Mouse (Mus musculus) midbrain, embryonic 10.5 days (tissue): ENCODE measurements around the gene Speg. TPM values are rescaled to one million over a fixed set of nuclear protein-coding genes. Genes with fewer than 3 reads are reported as not detected.

Experiments used
- DNase-seq: peaks from one replicate; pipeline ENCODE4 v3.0.0-alpha.2; 2017; ENCODE audit warnings: low spot score
- H3K27ac ChIP-seq: fragments of 300-500 bp; sonication (generic); replicated peaks from 2 replicates; pipeline ENCODE4 v1.5.1; 2016; ENCODE audit warnings: mild to moderate bottlenecking
- H3K27me3 ChIP-seq: fragments of 300-500 bp; sonication (generic); 2 replicates; pipeline ENCODE4 v1.6.1; 2016; ENCODE audit warnings: low read depth, mild to moderate bottlenecking; ENCODE audit not compliant: poor library complexity, severe bottlenecking
- H3K36me3 ChIP-seq: fragments of 300-500 bp; sonication (generic); 2 replicates; pipeline ENCODE4 v1.6.1; 2016; ENCODE audit warnings: mild to moderate bottlenecking, moderate library complexity
- H3K4me1 ChIP-seq: fragments of 300-500 bp; sonication (generic); 2 replicates; pipeline ENCODE4 v1.6.1; 2016
- H3K4me3 ChIP-seq: fragments of 300-500 bp; sonication (generic); 2 replicates; pipeline ENCODE4 v1.5.1; 2016; ENCODE audit warnings: mild to moderate bottlenecking, moderate library complexity
- H3K9me3 ChIP-seq: fragments of 300-500 bp; sonication (generic); replicated peaks from 2 replicates; pipeline ENCODE4 v1.6.1; 2016; ENCODE audit warnings: mild to moderate bottlenecking
- WGBS: fragments of 180-500 bp; shearing (Covaris S2); methylation state at CpG from one replicate; pipeline ENCODE4 v1.1.7; 2016; 5-methylcytosine and 5-hydroxymethylcytosine counted together
- polyA plus RNA-seq: library from polyadenylated mRNA; unstranded; fragments of >200 nt; fragmentation: Nextera tagmentation; extraction: Ambion mirVana; gene quantifications from 2 replicates; pipeline ENCODE4 v1.2.1, GENCODE M21; 2016

The Speg gene
- polyA plus RNA-seq, 1 experiment from 2014 or later: 26.9 TPM

DNA sequence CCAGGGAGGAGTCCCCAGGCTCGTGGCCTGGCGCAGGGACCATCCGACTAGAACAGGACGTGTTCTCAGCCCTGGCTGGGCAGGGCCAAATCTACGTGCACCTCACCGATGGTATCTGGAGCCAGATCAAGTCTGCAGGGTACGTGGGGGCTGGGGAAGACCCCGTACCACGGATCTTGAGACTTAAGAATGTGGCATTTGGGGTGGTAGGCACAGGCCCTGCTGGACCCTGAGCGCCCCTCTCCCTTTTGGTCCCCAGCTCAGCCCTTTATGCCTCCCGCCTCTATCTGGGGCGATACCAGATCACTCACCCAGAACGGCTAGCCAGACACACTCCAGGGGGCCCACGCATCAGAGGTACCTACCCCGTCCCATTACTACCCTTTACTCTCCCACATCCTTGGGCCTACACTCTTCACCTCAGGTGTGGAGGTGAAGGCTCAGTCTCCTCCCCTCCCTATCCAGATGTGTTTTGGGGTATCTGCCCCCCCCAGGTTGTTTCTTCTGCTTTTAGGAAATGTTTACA, 66.4 kb downstream of the Speg start:
- Histone ChIP-seq H3K27me3 (peaks cover 27% of the 10 kb centered on the region), H3K9me3 (no peaks in the 10 kb centered on the region), H3K36me3 (peaks cover 15% of the 10 kb centered on the region), H3K4me3 (no peak overlapping the region), H3K4me1 (peaks cover 77% of the 10 kb centered on the region), H3K27ac (peak overlapping the region; percentile 91)
- WGBS: 82% methylated on average over 15 of the region's 15 CpGs
- DNase-seq: no peak

DNA sequence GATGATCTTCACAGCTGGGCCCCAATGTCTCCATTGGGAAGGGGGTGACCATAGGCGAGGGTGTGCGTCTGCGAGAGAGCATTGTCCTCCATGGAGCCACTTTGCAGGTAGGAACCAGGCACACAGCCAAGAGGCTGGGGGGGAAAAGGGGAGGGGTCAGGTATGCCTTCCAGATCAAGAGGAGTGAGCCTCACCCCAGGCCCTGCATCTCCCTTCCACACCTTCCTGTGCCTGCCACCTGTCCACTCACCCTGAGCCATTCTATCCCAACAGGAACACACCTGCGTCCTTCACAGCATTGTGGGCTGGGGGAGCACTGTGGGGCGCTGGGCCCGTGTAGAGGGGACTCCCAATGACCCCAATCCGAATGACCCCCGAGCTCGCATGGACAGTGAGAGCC, 67.1 kb downstream of the Speg start:
- Histone ChIP-seq H3K27me3 (peaks cover 33% of the 10 kb centered on the region), H3K9me3 (no peaks in the 10 kb centered on the region), H3K4me1 (peaks cover 77% of the 10 kb centered on the region), H3K4me3 (no peak overlapping the region), H3K36me3 (peaks cover 15% of the 10 kb centered on the region), H3K27ac (peak overlapping the region; percentile 91)
- DNase-seq: no peak
- 78% methylated on average over 9 of the region's 9 CpGs for WGBS

DNA sequence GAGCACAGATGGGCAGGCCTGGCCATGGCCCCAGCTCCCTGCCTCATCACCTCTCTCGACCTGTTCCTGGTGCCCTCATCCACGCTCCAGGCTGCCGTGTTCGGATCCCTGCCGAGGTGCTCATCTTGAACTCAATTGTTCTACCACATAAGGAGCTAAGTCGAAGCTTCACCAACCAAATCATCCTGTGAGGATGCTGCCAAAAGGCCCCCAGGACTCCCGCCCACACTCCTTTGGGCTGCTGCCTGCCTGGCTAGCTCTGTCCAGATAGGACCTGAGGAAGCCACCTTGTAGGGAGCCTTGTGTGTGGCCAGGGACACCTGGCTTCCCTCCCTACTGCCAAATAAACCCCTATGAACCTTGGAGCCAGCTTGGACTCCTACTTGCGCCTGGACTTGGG, 67.7 kb downstream of the Speg start:
- Histone ChIP-seq H3K36me3 (peaks cover 15% of the 10 kb centered on the region), H3K27me3 (peaks cover 39% of the 10 kb centered on the region), H3K27ac (peak overlapping the region; percentile 91), H3K4me3 (peak overlapping the region; percentile 54), H3K9me3 (no peaks in the 10 kb centered on the region), H3K4me1 (peaks cover 82% of the 10 kb centered on the region)
- WGBS: 31% methylated on average over 8 of the region's 8 CpGs
- no peak for DNase-seq

DNA sequence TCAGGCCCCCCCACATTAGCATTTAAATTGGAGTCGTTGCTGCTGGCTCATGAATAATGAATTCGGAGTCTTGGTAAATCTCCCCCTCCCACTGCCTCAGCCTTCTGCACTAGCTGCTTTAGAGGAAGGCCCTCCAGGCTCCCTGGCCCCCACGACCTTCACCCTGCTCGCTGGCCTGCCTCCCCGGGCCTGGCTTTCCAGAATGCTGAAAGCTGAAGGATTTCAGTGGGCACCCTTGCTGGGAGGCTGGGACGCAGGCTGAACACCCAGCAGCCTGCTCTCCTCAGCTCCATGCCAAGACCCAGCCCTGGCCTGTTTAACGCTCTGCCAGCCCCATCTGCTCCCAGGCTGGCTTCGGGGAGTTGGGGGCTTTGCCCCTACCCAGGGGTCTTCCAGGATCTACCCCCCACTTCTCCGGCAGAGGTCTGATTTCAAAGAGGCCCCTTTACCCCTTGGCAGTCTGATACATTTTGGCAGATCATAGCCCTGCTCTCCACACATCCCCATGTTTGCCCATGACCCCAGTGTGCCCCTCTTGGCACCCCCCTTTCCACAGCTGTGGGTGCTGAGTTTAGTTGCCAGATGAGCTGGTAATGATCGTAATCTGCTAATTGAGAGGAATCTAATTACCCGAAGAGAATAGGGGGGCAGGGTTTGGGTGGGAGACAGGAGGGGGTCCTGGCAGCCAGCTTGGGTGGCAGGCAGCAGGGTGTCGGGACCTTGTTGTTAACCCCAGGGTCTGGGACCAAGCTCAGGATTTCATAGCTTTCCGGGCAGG, 68.3 kb downstream of the Speg start:
- Histone ChIP-seq H3K9me3 (no peaks in the 10 kb centered on the region), H3K4me1 (peaks cover 88% of the 10 kb centered on the region), H3K36me3 (peaks cover 15% of the 10 kb centered on the region), H3K27me3 (peaks cover 46% of the 10 kb centered on the region), H3K27ac (peak overlapping the region; percentile 91), H3K4me3 (peak overlapping the region; percentile 54)
- WGBS: 24% methylated on average over 13 of the region's 13 CpGs
- DNase-seq: peak; percentile 55

DNA sequence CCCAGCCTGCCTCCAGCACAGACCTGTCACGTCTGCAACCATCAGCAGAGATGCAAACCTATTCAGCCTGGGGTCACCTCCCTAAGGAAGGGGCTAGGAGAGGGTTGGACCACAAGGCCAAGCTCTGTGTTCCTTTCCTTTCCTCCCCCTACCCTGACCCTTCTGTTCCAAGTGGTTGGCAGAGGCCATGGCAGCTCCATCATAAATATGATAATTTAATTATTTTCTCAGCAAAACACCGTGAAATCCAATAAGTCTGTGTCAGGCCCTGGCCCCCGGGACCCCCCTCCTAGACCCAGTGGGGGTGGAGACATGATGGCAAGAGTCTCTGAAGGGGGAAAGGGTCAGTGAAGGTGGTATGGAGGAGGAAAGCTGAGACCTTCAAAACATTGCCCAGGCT, 69.1 kb downstream of the Speg start:
- peaks cover 53% of the 10 kb centered on the region for H3K27me3 ChIP-seq
- H3K36me3 ChIP-seq: peaks cover 15% of the 10 kb centered on the region
- peak overlapping the region; percentile 91 for H3K27ac ChIP-seq
- peaks cover 88% of the 10 kb centered on the region for H3K4me1 ChIP-seq
- H3K4me3 ChIP-seq: peak overlapping the region; percentile 54
- H3K9me3 ChIP-seq: no peaks in the 10 kb centered on the region
- 20% methylated on average over 3 of the region's 3 CpGs for WGBS
- DNase-seq: no peak

DNA sequence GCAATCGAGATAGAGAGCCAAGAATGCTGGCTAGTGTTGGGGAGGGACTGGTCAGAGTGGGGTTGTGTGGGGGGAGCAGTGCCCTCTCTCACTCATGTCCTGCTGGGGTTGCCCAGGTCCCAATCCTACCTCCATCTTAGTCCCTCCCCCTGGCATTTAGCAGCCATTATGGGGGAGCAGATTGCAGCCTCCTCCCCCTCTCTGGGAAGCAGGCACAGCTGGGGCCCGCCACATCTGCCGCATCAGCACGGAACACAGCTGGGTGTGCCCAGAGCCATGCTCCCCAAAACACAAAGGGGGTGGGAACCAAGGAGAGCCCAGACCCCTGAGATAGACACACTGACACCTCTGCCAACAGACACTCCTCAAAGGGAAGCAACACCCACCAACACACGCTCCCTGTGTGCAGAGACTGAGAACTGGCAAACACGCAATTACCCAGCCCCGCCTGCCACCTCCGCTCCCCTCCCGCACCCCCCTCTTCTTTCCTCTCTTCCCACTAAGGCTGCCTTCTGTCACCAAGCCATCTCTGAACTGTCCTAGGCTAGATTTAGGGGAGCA, 70.1 kb downstream of the Speg start:
- peak overlapping the region; percentile 54 for H3K4me3 ChIP-seq
- no peak for DNase-seq
- no peaks in the 10 kb centered on the region for H3K9me3 ChIP-seq
- H3K27ac ChIP-seq: peak overlapping the region; percentile 91
- H3K36me3 ChIP-seq: peaks cover 13% of the 10 kb centered on the region
- H3K27me3 ChIP-seq: peaks cover 64% of the 10 kb centered on the region
- peaks cover 95% of the 10 kb centered on the region for H3K4me1 ChIP-seq
- WGBS: 14% methylated on average over 9 of the region's 9 CpGs

DNA sequence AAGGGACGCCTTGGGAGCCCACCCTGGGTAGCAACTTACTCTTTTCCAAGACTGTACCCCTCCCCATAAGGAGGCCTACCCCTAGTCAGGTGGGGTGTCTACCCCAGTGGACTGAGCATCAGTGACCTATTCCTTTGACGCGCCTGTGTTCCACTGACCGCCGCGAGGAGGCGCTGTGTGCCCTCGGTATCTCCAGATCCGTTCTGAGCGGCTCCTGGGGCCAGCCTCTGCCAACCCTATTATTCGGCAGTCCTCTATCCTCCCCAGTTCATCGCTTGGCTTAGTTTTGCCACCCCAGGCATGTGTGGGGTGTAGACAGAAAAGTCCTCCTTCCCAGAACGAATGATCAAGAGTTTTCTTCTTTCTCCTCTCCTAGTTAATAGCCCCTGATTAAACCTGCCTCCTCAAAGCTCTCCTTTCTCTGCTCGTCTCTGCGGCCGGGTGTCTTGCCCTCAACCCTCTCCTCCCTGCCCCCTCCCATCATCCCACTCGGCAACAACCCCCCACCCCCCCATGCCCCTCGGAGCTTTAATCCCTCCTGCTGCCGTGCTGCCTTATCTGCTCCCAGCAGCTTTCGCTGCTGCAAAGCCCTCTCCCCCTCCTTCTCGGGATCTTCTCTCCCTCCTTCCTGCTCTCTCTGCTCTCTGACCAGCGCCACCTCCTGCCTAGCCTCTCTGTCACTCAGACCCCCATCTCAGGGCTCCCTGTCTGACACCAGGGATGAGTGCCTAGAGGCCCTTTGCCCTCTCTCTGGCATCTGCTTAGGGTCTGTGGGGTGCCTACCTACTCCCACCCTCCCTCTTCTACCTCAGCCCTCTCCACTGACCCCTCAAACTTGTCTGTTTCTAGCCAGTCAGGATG, 70.9 kb downstream of the Speg start:
- Histone ChIP-seq H3K9me3 (no peaks in the 10 kb centered on the region), H3K4me3 (peak overlapping the region; percentile 54), H3K36me3 (peaks cover 6% of the 10 kb centered on the region; the same call in 1 of the 2 replicates), H3K27ac (peak overlapping the region; percentile 91), H3K4me1 (peaks cover 97% of the 10 kb centered on the region), H3K27me3 (peaks cover 71% of the 10 kb centered on the region)
- DNase-seq: peak; percentile 85
- under 1% methylated on average over 22 of the region's 22 CpGs for WGBS

DNA sequence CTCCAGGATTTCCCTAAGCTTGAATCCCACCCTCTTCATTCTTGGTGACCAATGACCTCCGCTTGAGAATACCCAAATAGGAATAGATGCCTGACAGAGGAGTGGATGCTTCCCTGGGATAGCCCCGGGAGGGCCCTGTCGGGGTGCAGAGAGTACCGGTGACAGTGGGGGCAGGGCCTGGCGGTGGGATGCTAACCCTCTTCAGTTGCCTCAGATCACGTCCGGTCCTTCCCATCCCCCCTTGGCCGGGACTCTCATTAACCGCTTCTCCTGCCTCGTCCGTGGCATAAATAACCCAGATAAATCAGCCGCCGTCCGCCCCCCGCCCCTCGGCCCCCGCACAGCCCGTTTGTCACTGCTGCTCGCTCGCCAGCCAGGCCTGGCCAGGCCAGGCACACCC, 71.6 kb downstream of the Speg start:
- Histone ChIP-seq H3K9me3 (no peaks in the 10 kb centered on the region), H3K27ac (peak overlapping the region; percentile 91), H3K4me3 (peak overlapping the region; percentile 54), H3K27me3 (peaks cover 78% of the 10 kb centered on the region), H3K4me1 (peaks cover 100% of the 10 kb centered on the region), H3K36me3 (peaks cover 6% of the 10 kb centered on the region; the same call in 1 of the 2 replicates)
- 2% methylated on average over 20 of the region's 20 CpGs for WGBS
- DNase-seq: peak; percentile 67

DNA sequence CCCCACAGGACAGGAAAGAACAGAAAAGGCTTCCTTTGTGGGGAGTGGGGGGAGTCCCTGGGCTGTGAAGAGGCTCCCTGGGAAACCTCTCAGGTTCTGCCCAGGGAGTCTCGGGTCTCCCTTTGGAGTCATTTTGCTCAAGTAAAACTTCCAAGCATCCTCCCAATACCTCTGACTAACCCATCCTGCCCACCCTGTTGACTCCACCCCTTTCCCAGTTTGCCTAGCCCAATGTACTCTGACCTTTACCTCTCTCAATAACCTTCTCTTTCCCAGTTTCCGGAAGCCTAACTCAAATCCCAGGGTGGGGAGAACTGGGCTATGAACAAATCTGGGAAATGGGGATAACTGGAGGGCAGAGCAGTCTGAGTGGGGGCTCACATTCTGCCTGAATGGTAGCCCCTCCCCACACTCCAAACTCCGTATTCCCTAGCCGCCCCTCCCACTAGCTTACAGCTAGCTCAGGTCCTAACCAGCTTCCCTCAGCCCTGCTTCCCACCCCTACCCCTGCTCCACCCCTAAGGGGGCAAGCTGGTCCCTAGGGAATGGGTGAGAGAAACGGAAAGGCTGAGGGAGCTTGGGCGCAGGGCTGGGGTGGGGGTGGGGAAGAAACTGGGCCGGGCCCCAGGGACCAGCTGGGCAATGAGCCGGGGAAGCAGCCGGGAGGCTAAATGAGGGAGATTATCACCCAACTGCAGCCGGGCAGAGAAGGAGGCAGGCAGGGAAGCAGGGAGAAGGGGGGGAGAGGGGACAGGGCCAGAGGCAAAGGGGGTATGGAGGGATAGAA, 72.4 kb downstream of the Speg start:
- Histone ChIP-seq H3K4me1 (peaks cover 99% of the 10 kb centered on the region), H3K27me3 (peaks cover 86% of the 10 kb centered on the region), H3K27ac (peak overlapping the region; percentile 91), H3K9me3 (no peaks in the 10 kb centered on the region), H3K4me3 (peak overlapping the region; percentile 54), H3K36me3 (peaks cover under 1% of the 10 kb centered on the region; the same call in 1 of the 2 replicates)
- DNase-seq: peak; percentile 67
- WGBS: 2% methylated on average over 10 of the region's 10 CpGs

DNA sequence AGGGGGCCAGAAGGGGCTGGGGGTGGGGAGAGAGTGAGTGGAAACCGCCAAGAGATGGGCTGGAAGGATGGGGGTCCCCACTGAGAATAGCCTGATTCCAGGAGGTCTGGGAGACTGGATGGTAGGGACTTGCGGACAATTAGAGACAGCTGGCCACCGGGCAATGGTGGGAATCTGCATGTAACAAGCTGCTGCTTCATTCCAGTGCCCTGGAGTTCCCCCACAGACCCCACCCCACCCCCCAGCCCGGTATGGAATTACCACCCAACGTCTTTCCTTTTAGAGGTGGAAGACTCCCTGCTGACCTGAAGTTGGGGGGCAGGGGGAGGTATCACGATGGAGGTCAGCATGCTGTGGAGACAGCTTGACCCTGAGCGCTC, 72.9 kb downstream of the Speg start:
- WGBS: 3% methylated on average over 7 of the region's 7 CpGs
- DNase-seq: peak; percentile 57
- H3K36me3 ChIP-seq: no peaks in the 10 kb centered on the region
- peaks cover 92% of the 10 kb centered on the region for H3K27me3 ChIP-seq
- peak overlapping the region; percentile 91 for H3K27ac ChIP-seq
- H3K9me3 ChIP-seq: no peaks in the 10 kb centered on the region
- H3K4me3 ChIP-seq: peak overlapping the region; percentile 54
- H3K4me1 ChIP-seq: peaks cover 99% of the 10 kb centered on the region

DNA sequence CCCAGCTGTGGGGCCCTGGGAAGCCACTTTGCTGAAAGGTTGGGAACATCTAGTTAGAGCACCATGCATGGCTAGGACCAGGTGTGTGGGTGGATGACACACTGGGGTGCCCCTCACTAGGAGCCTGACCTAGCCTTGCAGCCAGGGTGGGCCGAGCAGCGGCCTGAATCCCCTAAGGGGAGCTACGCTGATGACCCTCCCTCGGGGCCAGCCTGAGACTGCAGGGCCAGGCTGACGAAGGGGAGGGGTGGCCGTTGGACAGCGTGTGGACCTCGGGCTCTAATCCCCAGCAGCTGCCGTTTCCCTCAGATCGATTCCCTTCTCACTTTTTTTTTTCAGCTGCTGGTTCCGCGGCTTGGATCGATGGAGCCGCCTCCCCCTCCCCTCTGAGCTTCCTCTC, 73.8 kb downstream of the Speg start:
- WGBS: 0% methylated on average over 14 of the region's 14 CpGs
- Histone ChIP-seq H3K36me3 (no peaks in the 10 kb centered on the region), H3K27ac (peak overlapping the region; percentile 91), H3K4me1 (peaks cover 99% of the 10 kb centered on the region), H3K4me3 (peak overlapping the region; percentile 54), H3K9me3 (no peaks in the 10 kb centered on the region), H3K27me3 (peaks cover 92% of the 10 kb centered on the region)
- DNase-seq: peak; percentile 72
